ENCODE assay signal across 10 mouse cellular contexts in genomic region chr1:92079982-92080537, GRCm38 (mm10).
DNase-seq lines count a peak whose midpoint lies in the region; ATAC-seq lines count a peak whose summit lies in the region.
"Had no signal": no experiment of that assay in that cellular context is flagged by ENCODE, and none has a peak within 500 bp of the region (broad histone marks: within the 10 kb centered on the region; RNA-seq: fewer than 3 reads in every experiment).

No protein-coding gene starts in this region.

- no peaks in the 10 kb centered on the region for H3K9me3 ChIP-seq in intestine, embryonic 16.5 days (ENCODE audit: control insufficient read depth, low read length)
- H3K9me3 ChIP-seq in intestine, embryonic 15.5 days: no peaks in the 10 kb centered on the region
- H3K9me3 ChIP-seq: forebrain, embryonic 13.5 days; hindbrain, embryonic 10.5 days had no signal

- WGBS in intestine, embryonic 16.5 days: 65% methylated on average over 11 of the region's 11 CpGs
- WGBS in intestine, embryonic 15.5 days: 66% methylated on average over 11 of the region's 11 CpGs

- no peak overlapping the region for H3K9ac ChIP-seq in intestine, embryonic 16.5 days (ENCODE audit: low read depth, low read length)
- H3K9ac ChIP-seq in intestine, embryonic 15.5 days: no peak overlapping the region
- H3K9ac ChIP-seq: forebrain, embryonic 13.5 days had no signal

- H3K4me3 ChIP-seq in intestine, embryonic 16.5 days (ENCODE audit: low read length): no peak overlapping the region
- H3K4me3 ChIP-seq in intestine, embryonic 15.5 days (replicated peaks): no peak overlapping the region
- H3K4me3 ChIP-seq: forebrain, embryonic 13.5 days; hindbrain, embryonic 10.5 days had no signal

- DNase-seq in lung, postnatal 25 days (ENCODE audit: low spot score): peak; percentile 56
- peak; percentile 61 to 81 for DNase-seq in thymus, adult 18-20 months
- DNase-seq in cerebellum, adult 9-11 months: no peak
- no peak for DNase-seq in layer of hippocampus, postnatal 25 days (ENCODE audit: extremely low spot score in 1 of 2, low spot score in 1 of 2)
- no peak for DNase-seq in left cerebral cortex, adult 8-10 months (ENCODE audit: low spot score in 2 of 2)

- H3K36me3 ChIP-seq in intestine, embryonic 16.5 days (ENCODE audit: control insufficient read depth, insufficient read depth, low read length): no peaks in the 10 kb centered on the region
- no peaks in the 10 kb centered on the region for H3K36me3 ChIP-seq in intestine, embryonic 15.5 days
- H3K36me3 ChIP-seq: hindbrain, embryonic 10.5 days had no signal

- 0 out of 2 replicates have a peak overlapping the region, but pooled peaks have one; percentile 27 for H3K27ac ChIP-seq in intestine, embryonic 16.5 days (ENCODE audit: low read length)
- H3K27ac ChIP-seq in intestine, embryonic 15.5 days: no peak overlapping the region
- H3K27ac ChIP-seq: forebrain, embryonic 13.5 days; hindbrain, embryonic 10.5 days had no signal

- peaks cover 30% of the 10 kb centered on the region for H3K4me1 ChIP-seq in intestine, embryonic 16.5 days (ENCODE audit: control insufficient read depth, insufficient read depth, low read length)
- H3K4me1 ChIP-seq in intestine, embryonic 15.5 days (replicated peaks): peaks cover 18% of the 10 kb centered on the region

- ATAC-seq in intestine, embryonic 16.5 days: no peak
- ATAC-seq in intestine, embryonic 15.5 days: no peak
- peak; percentile 85 for ATAC-seq in activated CD4-positive, CD25-positive, alpha-beta regulatory T cell, adult 4 months
- ATAC-seq: forebrain, embryonic 13.5 days had no signal

- no peak overlapping the region for H3K4me2 ChIP-seq in intestine, embryonic 16.5 days (ENCODE audit: low read depth, low read length)
- H3K4me2 ChIP-seq in intestine, embryonic 15.5 days (replicated peaks): no peak overlapping the region
- H3K4me2 ChIP-seq: forebrain, embryonic 13.5 days had no signal

- no peaks in the 10 kb centered on the region for H3K27me3 ChIP-seq in intestine, embryonic 16.5 days (replicated peaks; ENCODE audit: control insufficient read depth, insufficient read depth, low read length)
- H3K27me3 ChIP-seq in intestine, embryonic 15.5 days (replicated peaks): no peaks in the 10 kb centered on the region
- H3K27me3 ChIP-seq: forebrain, embryonic 13.5 days had no signal

Comparison
In these comparisons a context has a peak if more than half of its experiments do, and no peak if none do; other contexts are left out.
1. DNase-seq: peak in lung, postnatal 25 days (single experiment) and thymus, adult 18-20 months (2 of 2); none in cerebellum, adult 9-11 months (single experiment), layer of hippocampus, postnatal 25 days (0 of 2) and left cerebral cortex, adult 8-10 months (0 of 2).